Mouse (Mus musculus) urinary bladder, postnatal 4 days (tissue): ENCODE measurements around the gene Kntc1.
"Not testable (repeated sequence)": the region's sequence is repeated elsewhere in the genome, so short reads cannot be mapped to it uniquely, and the experiment has no call there.

Experiments used
- DNase-seq, 2 experiments: peaks; one replicate each; pipeline ENCODE4 v3.0.0; 2021 to 2022; ENCODE audit warnings: low spot score in 2 of 2

Kntc1 gene

GRCm38 (mm10) chr5:123749065-123750064 is at the start of gene Kntc1, which contains the start of gene Rsrc2:
Kntc1 (plus strand) TSS chr5:123749716.
Rsrc2 (minus strand) TSS chr5:123749414.
- peak; percentile 98 for DNase-seq

- DNase-seq: peak; percentile 66 to 69
Measured at GRCm38 (mm10) chr5:123700625-123701024, 48.9 kb upstream of the Kntc1 start.

- no peak for DNase-seq
Measured at GRCm38 (mm10) chr5:123708598-123708997, 40.9 kb upstream of the Kntc1 start.

- DNase-seq: no peak
Measured at GRCm38 (mm10) chr5:123709571-123709970, 39.9 kb upstream of the Kntc1 start.

DNA sequence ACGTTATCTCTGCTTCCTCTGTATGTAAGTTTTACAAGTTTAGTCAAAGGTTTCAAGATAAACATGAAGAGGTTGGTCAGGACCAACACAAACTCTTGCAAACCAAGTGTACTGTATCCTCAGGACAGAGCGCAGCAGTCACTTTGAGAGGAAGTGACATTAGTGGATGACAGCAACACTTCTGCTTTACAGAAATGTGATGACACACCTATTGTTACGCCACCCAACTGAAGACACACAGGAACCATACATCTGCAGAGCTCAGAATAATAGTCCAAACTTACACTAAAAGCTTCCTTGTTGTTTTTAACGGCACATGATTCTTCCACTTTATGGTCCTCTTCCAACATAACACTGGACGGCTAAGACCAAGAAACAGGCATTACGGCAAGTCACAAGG is 35.7 kb upstream of the Kntc1 start:
- no peak for DNase-seq

DNA sequence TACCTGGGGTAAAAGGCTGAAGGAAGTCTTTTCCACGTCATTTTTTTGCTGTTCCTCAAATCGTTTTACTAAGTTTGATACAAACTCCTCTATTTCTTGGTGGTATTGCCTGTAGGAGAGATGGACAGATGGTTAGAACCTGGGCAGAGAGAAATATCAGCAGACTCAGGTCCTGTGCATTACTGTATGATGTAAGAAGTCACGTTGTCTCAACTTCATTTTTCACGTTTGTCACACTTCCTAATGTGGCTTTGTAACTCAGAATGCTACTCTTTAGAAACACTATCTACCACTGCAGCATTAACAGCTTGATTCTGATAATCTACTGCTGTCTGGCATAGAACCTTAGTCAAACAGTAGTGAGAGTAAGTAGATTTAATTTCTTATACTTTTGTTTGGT is 34.9 kb upstream of the Kntc1 start:
- DNase-seq: no peak

DNA sequence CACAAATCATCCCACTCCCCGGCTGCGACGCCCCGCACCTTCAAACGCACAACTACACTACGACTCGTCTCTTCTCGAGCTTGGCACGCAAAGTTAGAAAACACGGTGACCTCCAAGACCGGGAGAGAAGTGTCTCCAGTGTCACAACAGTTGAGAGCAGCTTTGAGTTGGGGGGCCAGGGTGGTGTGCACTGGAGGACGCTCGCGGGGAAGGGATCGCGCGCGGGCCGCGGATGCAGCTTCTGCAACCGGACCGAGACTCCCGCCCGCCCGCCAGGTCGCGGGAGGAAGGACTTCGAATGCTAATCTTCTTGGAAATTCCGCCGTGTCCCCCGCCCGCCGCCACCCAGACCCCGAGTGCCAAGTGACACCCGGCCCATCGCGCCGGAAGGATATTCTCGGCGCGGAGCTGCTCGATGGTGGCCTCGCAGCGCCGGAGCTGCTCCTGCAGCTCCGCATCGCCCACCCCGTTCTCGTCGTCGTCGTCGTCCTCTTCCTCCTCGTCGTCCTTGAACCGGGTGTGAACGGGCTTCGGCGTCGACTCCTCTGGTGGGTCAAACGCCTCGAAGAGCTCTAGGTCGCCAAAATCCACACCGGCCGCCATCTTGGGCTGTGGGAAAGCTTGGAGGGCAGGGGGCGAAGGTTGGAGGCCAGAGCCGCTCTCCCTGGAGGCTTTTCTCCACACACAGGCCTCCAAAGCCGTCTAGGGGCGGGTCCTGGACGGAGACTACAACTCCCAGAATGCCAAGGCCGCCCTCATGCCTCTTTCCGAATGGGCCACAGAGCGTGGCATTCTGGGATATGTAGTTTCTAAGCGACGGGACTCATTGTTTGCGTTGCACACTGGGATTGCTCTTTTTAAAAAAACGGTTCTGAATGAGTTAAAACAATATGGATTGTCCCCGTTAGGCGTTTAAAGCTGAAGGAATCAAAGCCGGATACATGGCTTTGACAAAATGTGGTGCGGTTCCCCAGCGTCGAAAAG is 28.9 kb upstream of the Kntc1 start, which contains the start of gene Zcchc8:
Zcchc8 (minus strand) TSS at position 773 of the 984 bp plus-strand sequence.
- peak; percentile 92 for DNase-seq

DNA sequence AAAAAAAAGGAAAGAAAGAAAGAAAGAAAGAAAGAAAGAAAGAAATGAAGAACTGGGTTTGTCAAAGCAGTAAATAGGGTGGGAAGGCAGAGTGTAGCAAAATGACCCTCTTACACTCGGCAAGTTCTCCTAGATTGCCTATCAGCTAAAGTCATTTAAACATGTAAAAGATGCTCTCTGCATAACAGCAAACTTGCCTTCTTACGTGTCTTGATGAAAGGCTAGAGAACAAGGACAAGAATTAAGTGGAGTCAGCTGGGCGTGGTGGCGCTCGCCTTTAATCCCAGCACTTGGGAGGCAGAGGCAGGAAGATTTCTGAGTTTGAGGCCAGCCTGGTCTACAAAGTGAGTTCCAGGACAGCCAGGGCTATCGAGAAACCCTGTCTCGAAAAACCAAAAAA is 25.7 kb upstream of the Kntc1 start:
- not testable (repeated sequence) for DNase-seq

GRCm38 (mm10) chr5:123730981-123731380 is 18.5 kb upstream of the Kntc1 start:
- no peak for DNase-seq

GRCm38 (mm10) chr5:123744358-123744757 is 5.2 kb upstream of the Kntc1 start:
- DNase-seq: no peak

- no peak for DNase-seq
Measured at GRCm38 (mm10) chr5:123746253-123746652, 3.3 kb upstream of the Kntc1 start.

DNA sequence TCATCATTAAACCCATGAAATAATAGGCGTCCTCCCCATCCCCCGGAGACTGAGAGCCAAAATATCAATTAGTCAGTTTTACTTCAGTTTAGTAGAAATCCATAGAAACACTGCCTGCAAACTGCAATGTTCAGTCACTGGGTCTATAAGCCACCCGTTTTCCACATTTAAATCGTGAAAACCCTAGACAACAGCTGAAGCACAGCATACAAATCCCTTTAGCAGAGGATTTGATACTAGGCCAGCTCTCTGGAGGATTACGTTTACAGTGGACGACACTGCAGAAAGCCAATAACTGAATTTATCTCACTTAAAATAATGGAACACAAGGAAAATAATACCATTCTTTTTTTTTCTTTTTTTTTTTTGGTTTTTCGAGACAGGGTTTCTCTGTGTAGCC is 1.9 kb upstream of the Kntc1 start:
- DNase-seq: no peak

GRCm38 (mm10) chr5:123748339-123749064 is 1.0 kb upstream of the Kntc1 start:
- no peak for DNase-seq

- no peak for DNase-seq
Measured at GRCm38 (mm10) chr5:123765506-123765905, 16.0 kb downstream of the Kntc1 start.

GRCm38 (mm10) chr5:123766455-123766854 is 16.9 kb downstream of the Kntc1 start:
- DNase-seq: not testable (repeated sequence)

- DNase-seq: no peak
Measured at GRCm38 (mm10) chr5:123773441-123773840, 23.9 kb downstream of the Kntc1 start.

DNA sequence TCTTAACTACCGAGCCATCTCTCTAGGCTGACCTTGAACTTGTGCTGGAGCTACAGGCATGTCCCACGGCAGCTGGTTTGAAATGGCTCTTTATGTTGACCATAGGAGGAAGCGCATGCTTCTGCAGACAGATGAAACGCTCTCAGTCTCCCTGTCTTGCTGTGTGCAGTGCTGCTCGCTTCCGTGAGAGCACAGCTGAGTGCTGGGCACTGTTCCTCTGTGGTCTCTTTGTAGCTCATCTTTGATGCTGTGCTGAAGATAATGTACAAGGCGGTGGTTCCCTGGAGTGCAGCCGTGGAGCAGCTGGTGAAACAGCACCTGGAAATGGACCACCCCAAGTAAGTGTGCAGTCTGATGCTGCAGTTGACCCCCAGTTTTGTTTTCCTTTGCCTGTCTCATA is 31.2 kb downstream of the Kntc1 start:
- no peak for DNase-seq

GRCm38 (mm10) chr5:123781864-123782263 is 32.3 kb downstream of the Kntc1 start:
- DNase-seq: no peak

DNA sequence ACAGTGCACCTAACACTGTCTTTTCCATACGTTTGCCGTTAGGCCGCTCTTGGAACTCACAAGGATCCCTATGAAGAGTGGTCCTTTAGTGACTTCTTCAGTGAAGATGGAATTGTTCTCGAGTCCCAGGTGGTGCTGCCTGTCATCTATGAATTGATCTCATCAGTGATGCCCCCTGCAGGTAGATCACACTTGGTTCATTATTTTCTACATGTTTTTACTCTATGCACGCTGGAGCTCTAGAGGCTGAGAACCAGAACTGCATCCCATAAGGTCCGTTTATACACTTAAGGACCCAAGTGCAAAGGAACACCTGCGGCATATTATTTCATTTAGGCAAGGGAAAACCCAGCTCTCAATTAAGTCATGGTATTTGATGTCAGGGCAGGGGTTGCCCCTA is 39.5 kb downstream of the Kntc1 start:
- DNase-seq: no peak

- no peak for DNase-seq
Measured at GRCm38 (mm10) chr5:123793081-123793480, 43.6 kb downstream of the Kntc1 start.

DNA sequence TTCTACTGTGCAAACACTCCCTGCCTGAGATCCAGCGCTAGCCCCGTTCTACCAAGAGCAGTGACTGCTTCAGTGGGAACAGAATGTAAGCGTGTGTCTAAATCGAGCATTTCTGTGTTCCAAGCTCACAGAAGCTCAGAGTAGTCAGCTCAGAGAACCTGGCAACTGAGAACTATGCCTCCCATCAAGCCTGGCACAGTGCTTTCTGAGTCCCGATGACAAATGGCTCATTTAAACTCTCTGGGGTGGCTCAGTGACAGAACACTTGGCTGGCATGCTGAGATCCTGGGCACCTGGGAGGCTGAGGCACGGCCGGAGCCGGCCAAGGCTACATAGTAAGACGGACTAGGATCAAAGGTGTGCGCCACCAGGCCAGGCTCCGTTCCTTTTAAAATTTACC is 56.8 kb downstream of the Kntc1 start:
- DNase-seq: no peak
